Mouse (Mus musculus) E14TG2a.4 (cell line): ENCODE measurements around the gene Abr.

Source experiments
- H3K27me3 ChIP-seq: 2 replicates; pipeline ENCODE4 v1.6.1; 2014; ENCODE audit warnings: low read length, control low read depth; ENCODE audit not compliant: insufficient read depth
- H3K36me3 ChIP-seq: 2 replicates; pipeline ENCODE4 v1.6.1; 2014; ENCODE audit warnings: low read length, control low read depth; ENCODE audit not compliant: insufficient read depth
- H3K4me1 ChIP-seq: replicated peaks from 2 replicates; pipeline ENCODE4 v1.6.1; 2014; ENCODE audit warnings: low read depth, low read length, control low read depth
- H3K4me3 ChIP-seq: replicated peaks from 2 replicates; pipeline ENCODE4 v1.5.1; 2014; ENCODE audit warnings: mild to moderate bottlenecking, low read length
- H3K9me3 ChIP-seq: 2 replicates; pipeline ENCODE4 v1.6.1; 2014; ENCODE audit warnings: low read length, control low read depth
- CTCF ChIP-seq: conservative IDR thresholded peaks from 2 replicates; pipeline ENCODE4 v1.5.1; 2014; ENCODE audit warnings: low read length
- NANOG ChIP-seq: IDR thresholded peaks from 2 replicates; pipeline ENCODE4 v1.6.1; 2014; ENCODE audit warnings: borderline replicate concordance, low read length, mixed read lengths
- POU5F1 ChIP-seq: IDR thresholded peaks from 2 replicates; pipeline ENCODE4 v1.6.1; 2014; ENCODE audit warnings: low read length, borderline replicate concordance

Abr gene

GRCm38 (mm10) chr11:76497769-76498152 lies 124.4 kb downstream of the Abr start:
- no peak overlapping the region for H3K4me3 ChIP-seq
- peaks cover 13% of the 10 kb centered on the region for H3K27me3 ChIP-seq
- H3K9me3 ChIP-seq = no peaks in the 10 kb centered on the region
- no peaks in the 10 kb centered on the region for H3K36me3 ChIP-seq
- H3K4me1 ChIP-seq = peaks cover 75% of the 10 kb centered on the region
- no peak for TF ChIP-seq POU5F1
- no peak for TF ChIP-seq CTCF
- TF ChIP-seq NANOG = no peak

DNA sequence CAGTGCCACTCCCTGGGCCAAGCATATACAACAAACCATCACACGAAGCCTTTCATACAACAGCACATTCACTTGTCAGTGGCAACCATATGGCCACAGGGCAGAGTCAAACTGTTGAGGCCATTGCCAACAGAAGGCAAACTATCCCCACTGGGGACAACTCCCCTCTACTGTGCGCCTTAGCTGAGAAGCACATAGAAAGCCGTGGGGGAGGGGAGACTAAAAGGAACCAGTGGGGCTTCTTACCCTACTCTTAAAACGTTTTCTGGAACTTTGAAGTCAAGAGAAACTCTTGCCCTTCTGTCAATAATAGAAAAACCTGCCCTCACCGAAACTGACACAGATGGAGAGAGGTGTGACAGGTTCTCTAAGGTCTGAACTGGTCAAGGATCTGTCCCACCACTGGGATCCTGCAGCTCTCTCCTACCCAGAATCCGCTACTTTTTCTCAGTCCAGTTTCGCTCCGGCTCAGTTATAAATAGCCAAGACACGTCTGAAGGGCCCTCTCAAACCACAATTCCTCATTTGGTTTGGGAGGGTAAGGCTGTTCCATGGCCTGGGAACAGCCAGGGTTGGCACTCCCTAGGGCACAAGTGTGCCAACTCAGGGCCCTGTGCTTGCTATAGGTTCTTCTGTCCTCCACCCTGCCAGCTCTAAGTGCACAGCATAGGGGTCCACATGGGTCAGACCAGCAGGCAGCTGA lies 124.9 kb downstream of the Abr start:
- no peaks in the 10 kb centered on the region for H3K9me3 ChIP-seq
- H3K4me1 ChIP-seq = peaks cover 78% of the 10 kb centered on the region
- TF ChIP-seq CTCF (no peak), NANOG (no peak), POU5F1 (no peak)
- H3K27me3 ChIP-seq = peaks cover 19% of the 10 kb centered on the region
- H3K36me3 ChIP-seq = no peaks in the 10 kb centered on the region
- H3K4me3 ChIP-seq = no peak overlapping the region

GRCm38 (mm10) chr11:76496086-76496771 lies 125.9 kb downstream of the Abr start:
- no peaks in the 10 kb centered on the region for H3K36me3 ChIP-seq
- peak; percentile 27 for TF ChIP-seq CTCF
- TF ChIP-seq POU5F1 = no peak
- H3K9me3 ChIP-seq = no peaks in the 10 kb centered on the region
- H3K4me1 ChIP-seq = peaks cover 82% of the 10 kb centered on the region
- peaks cover 19% of the 10 kb centered on the region for H3K27me3 ChIP-seq
- H3K4me3 ChIP-seq = no peak overlapping the region

GRCm38 (mm10) chr11:76495127-76496028 lies 126.7 kb downstream of the Abr start:
- TF ChIP-seq NANOG = no peak
- TF ChIP-seq POU5F1 = no peak
- no peak for TF ChIP-seq CTCF
- peak overlapping the region; percentile 85 for H3K4me3 ChIP-seq
- H3K27me3 ChIP-seq = peaks cover 19% of the 10 kb centered on the region
- H3K4me1 ChIP-seq = peaks cover 74% of the 10 kb centered on the region
- no peaks in the 10 kb centered on the region for H3K36me3 ChIP-seq
- H3K9me3 ChIP-seq = no peaks in the 10 kb centered on the region

DNA sequence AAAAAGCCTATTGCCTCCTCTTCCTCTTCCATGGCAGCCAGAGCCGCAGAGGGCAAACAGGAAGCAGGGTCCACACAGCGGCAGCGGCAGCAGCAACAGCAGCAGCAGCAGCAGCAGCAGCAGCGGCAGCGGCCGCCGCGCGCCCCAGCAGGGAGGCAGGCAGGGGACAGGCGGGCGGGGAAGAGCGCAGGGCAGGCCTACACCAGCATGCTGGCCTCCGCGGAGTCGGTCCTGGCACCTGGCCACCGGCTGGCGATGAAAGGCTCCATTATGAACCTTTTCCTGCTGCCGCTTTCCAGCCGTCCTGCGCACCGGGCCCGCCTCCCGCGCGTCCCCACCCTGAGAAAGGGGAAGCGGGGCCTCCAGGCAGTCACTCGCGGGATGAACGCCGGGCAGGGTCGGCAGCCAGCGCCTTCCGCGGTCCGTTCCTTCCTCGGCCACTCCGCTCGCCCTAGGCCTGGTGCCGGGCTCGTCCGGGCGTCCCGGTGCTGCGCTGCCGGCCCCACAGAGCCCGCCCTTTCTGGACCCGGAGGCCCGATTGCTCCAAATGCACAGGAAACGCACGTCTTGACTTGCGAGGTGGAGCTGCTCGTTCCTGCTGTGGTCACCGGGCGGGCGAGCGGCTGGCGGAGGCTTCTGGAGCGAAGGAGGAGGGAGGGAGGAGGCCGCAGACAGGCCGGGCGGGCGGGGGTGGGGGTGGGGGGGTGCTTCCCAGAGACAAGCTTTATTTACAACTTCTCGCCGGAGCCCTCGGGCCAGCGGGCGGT lies 127.6 kb downstream of the Abr start:
- peaks cover 19% of the 10 kb centered on the region for H3K27me3 ChIP-seq
- TF ChIP-seq NANOG = no peak
- no peaks in the 10 kb centered on the region for H3K9me3 ChIP-seq
- peaks cover 66% of the 10 kb centered on the region for H3K4me1 ChIP-seq
- H3K4me3 ChIP-seq = peak overlapping the region; percentile 85
- H3K36me3 ChIP-seq = no peaks in the 10 kb centered on the region

DNA sequence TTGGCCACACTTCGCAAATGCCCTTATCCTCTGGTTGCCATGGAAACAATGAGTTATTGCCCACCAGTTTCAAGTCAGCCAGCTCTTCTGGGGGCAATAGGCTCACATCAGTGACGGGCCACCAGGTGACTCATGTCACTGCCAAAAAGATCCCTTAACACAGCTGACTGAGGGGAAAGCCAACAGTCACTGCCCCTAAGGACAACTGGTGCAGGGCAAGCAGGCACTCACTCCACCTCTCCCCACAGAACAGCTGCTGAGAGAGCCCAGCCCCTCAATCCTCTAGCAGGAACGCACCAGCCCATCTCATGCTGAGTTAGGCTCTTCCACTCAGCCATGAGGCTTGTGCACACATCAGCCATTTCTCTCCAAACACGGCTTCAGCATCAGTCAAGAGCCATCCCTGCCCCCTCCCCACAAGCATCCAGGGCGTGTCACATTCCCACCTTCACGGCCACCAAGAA lies 128.3 kb downstream of the Abr start:
- TF ChIP-seq POU5F1 (no peak), NANOG (no peak), CTCF (no peak)
- H3K4me1 ChIP-seq = peaks cover 66% of the 10 kb centered on the region
- no peaks in the 10 kb centered on the region for H3K36me3 ChIP-seq
- H3K4me3 ChIP-seq = peak overlapping the region; percentile 85
- no peaks in the 10 kb centered on the region for H3K9me3 ChIP-seq
- H3K27me3 ChIP-seq = peaks cover 19% of the 10 kb centered on the region

DNA sequence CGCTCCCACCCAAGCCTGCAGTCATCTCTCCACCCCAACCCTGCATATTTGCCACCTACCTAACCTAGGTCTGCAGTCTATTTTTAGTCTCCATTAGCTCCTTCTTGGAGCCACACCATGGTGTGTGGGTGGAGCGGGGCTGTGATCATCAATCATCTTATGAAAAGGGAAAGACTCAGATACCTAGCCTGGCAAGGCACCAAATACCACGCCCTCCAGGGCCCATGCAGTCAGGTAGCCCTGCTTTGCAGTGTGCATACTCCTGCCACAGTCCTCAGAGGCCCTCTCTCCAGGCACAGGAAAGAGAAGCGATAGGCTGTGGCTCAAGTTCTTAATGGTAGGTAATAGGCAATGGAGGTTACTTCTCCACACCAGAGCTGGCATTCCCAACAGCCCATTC lies 128.9 kb downstream of the Abr start:
- no peak for TF ChIP-seq POU5F1
- no peak for TF ChIP-seq NANOG
- TF ChIP-seq CTCF = no peak
- no peaks in the 10 kb centered on the region for H3K9me3 ChIP-seq
- peaks cover 19% of the 10 kb centered on the region for H3K27me3 ChIP-seq
- no peaks in the 10 kb centered on the region for H3K36me3 ChIP-seq
- H3K4me3 ChIP-seq = 0 out of 2 replicates have a peak overlapping the region, but pooled peaks have one; percentile 85
- peaks cover 62% of the 10 kb centered on the region for H3K4me1 ChIP-seq

- Histone ChIP-seq H3K9me3 (no peaks in the 10 kb centered on the region), H3K27me3 (peaks cover 19% of the 10 kb centered on the region), H3K4me1 (peaks cover 62% of the 10 kb centered on the region), H3K4me3 (no peak overlapping the region), H3K36me3 (no peaks in the 10 kb centered on the region)
- TF ChIP-seq CTCF (no peak), NANOG (no peak), POU5F1 (no peak)
These were observed 130.3 kb downstream of the Abr start for GRCm38 (mm10) chr11:76491817-76492216.
